Mouse (Mus musculus) forebrain, embryonic 14.5 days (tissue): ENCODE results near the gene Hoxc9. TPM values are rescaled to one million over a fixed set of nuclear protein-coding genes. Genes with fewer than 3 reads are reported as not detected.

Source experiments
- ATAC-seq: fragments of 200-750 bp; cut with Nextera tagmentation; 2 replicates; pipeline ENCODE4 v1.8.0; 2017; ENCODE audit warnings: mild to moderate bottlenecking, moderate library complexity
- DNase-seq: peaks from one replicate; pipeline ENCODE4 v3.0.0-alpha.2; 2015; ENCODE audit warnings: low spot score
- H3K27ac ChIP-seq: fragments of 300-500 bp; sonication (generic); 2 replicates; pipeline ENCODE4 v1.5.1; 2014; ENCODE audit warnings: low read depth, mild to moderate bottlenecking, control low read depth, low read length, moderate library complexity
- H3K27me3 ChIP-seq: fragments of 300-500 bp; sonication (generic); replicated peaks from 2 replicates; pipeline ENCODE4 v1.6.1; 2014; ENCODE audit warnings: low read length, control low read depth, mixed read lengths; ENCODE audit not compliant: control insufficient read depth, insufficient read depth
- H3K36me3 ChIP-seq: fragments of 300-500 bp; sonication (generic); 2 replicates; pipeline ENCODE4 v1.6.1; 2014; ENCODE audit warnings: low read length, control low read depth; ENCODE audit not compliant: control insufficient read depth, insufficient read depth
- H3K4me1 ChIP-seq: fragments of 300-500 bp; sonication (generic); 2 replicates; pipeline ENCODE4 v1.6.1; 2014; ENCODE audit warnings: antibody characterized with exemption, low read length, control low read depth; ENCODE audit not compliant: control insufficient read depth, insufficient read depth
- H3K4me2 ChIP-seq: fragments of 300-500 bp; sonication (generic); 2 replicates; pipeline ENCODE4 v1.6.1; 2014; ENCODE audit warnings: mild to moderate bottlenecking, control low read depth, low read length
- H3K4me3 ChIP-seq: fragments of 300-500 bp; sonication (generic); 2 replicates; pipeline ENCODE4 v1.5.1; 2014; ENCODE audit warnings: low read depth, low read length, control low read depth
- H3K9ac ChIP-seq: fragments of 300-500 bp; sonication (generic); 2 replicates; pipeline ENCODE4 v1.6.1; 2014; ENCODE audit warnings: mild to moderate bottlenecking, low read length, control low read depth, moderate library complexity
- H3K9me3 ChIP-seq: fragments of 300-500 bp; sonication (generic); replicated peaks from 2 replicates; pipeline ENCODE4 v1.6.1; 2016; ENCODE audit warnings: low read length, control low read depth, mixed read lengths; ENCODE audit not compliant: control insufficient read depth
- WGBS: fragments of 180-500 bp; shearing (Covaris S2); extraction: QIAGEN DNeasy Blood & Tissue Kit; methylation state at CpG from one replicate; pipeline ENCODE4 v1.1.7; 2014; 5-methylcytosine and 5-hydroxymethylcytosine counted together
- polyA plus RNA-seq: library from polyadenylated mRNA; unstranded; fragments of >200 nt; fragmentation: Nextera tagmentation; extraction: Ambion mirVana; gene quantifications from 2 replicates; pipeline ENCODE4 v1.2.1, GENCODE M21; 2014

The Hoxc9 gene
- polyA plus RNA-seq, 1 experiment from 2014 or later = not detected

- no peak overlapping the region for H3K4me3 ChIP-seq
- no peak for DNase-seq
- no peaks in the 10 kb centered on the region for H3K9me3 ChIP-seq
- no peaks in the 10 kb centered on the region for H3K36me3 ChIP-seq
- under 1% methylated on average over 19 of the region's 19 CpGs for WGBS
- peaks cover 96% of the 10 kb centered on the region for H3K27me3 ChIP-seq
- H3K4me1 ChIP-seq = peaks cover 7% of the 10 kb centered on the region; the same call in 1 of the 2 replicates
- peak; percentile 48; the same call in 1 of the 2 replicates for ATAC-seq
- no peak overlapping the region for H3K27ac ChIP-seq
- H3K9ac ChIP-seq = no peak overlapping the region
- H3K4me2 ChIP-seq = peak overlapping the region; percentile 45
These were observed 22.5 kb downstream of the Hoxc9 start for GRCm38 (mm10) chr15:102998608-102999182.

DNA sequence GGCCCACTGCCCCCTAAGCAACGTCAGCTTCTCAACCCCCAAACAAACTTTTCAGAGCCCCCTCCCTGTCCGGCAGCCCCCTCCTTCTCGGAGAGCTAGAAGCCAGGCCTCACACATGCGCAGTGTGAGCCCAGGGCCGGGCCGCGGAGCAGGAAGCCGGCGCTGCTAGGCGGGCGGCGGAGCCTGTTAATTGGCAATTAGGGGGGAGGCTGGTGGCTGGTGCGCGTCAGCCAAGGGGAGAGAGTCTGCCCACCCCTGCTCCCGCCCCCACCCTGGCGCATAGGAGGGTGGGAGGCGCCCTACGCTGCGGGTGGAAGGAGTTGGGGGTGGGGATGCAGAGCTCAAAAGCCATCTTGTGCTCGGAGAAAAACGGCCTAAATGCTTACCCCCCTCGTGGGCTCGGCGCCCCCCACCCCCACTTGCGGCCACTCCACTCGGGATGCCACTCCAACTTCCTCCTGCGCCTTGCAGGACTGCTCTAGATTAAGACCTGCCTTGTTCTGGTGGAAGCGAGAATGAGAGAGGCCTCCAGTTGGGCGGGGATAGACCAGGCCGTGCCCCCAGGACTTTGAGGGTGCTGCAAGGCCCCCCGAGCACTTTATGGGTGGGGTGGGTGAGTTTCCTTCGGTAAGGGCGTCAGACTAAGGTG lies 23.1 kb downstream of the Hoxc9 start:
- Histone ChIP-seq H3K9me3 (no peaks in the 10 kb centered on the region), H3K36me3 (no peaks in the 10 kb centered on the region), H3K27ac (no peak overlapping the region), H3K4me3 (peak overlapping the region; percentile 23), H3K9ac (0 out of 2 replicates have a peak overlapping the region, but pooled peaks have one; percentile 25), H3K4me2 (peak overlapping the region; percentile 45), H3K4me1 (peaks cover 7% of the 10 kb centered on the region; the same call in 1 of the 2 replicates), H3K27me3 (peaks cover 100% of the 10 kb centered on the region)
- ATAC-seq = peak; percentile 84
- WGBS = 2% methylated on average over 33 of the region's 33 CpGs
- DNase-seq = peak; percentile 83

DNA sequence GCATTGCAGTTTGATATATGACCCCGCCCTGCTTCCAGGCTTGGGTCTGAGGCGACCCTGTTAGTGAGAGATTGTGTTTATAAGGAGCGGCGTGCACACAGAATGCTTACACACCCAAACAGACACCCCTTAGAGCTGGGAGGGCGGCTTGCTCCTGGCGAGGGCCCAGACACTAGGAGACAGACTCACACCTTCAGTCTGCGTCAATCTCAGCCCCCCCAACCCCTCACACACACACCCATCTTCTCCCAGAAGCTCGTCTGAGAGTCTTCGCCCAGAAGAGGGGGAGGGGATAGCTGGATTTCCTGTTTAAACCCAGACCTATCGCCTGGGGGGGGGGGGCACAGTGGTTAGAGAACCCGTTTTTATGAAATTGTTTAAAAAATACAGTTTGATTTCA lies 23.7 kb downstream of the Hoxc9 start:
- Histone ChIP-seq H3K27ac (no peak overlapping the region), H3K4me3 (no peak overlapping the region)
- peak; percentile 50; the same call in 1 of the 2 replicates for ATAC-seq

DNA sequence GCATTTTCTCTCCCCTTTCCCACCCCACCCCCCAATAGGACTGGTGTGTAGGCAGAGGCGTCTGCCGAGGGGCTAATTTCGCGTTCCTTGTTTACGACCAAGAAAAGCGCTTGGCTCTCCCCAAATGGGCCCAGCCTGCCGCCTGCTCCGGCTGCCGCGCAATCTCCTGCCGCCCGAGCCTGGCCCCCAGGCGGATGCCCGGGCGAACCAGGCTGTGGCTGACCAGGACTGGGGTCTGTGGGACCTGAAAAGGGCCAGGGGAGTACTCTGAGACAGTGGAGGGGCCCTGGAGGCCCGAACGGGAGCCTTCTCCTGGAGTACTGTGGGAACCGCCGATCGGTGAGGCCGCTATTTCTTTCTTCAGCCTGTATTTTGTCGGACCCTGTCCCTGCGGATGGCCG lies 24.3 kb downstream of the Hoxc9 start:
- ATAC-seq (no peak), DNase-seq (no peak)
- H3K9me3 ChIP-seq = no peaks in the 10 kb centered on the region
- H3K4me1 ChIP-seq = peaks cover 7% of the 10 kb centered on the region; the same call in 1 of the 2 replicates
- H3K27me3 ChIP-seq = peaks cover 100% of the 10 kb centered on the region
- H3K27ac ChIP-seq = no peak overlapping the region
- H3K9ac ChIP-seq = no peak overlapping the region
- H3K4me2 ChIP-seq = no peak overlapping the region
- under 1% methylated on average over 24 of the region's 24 CpGs for WGBS
- no peaks in the 10 kb centered on the region for H3K36me3 ChIP-seq
- H3K4me3 ChIP-seq = no peak overlapping the region

More for the DNA sequence above, 23.7 kb downstream of the Hoxc9 start:
- no peaks in the 10 kb centered on the region for H3K36me3 ChIP-seq
- 1% methylated on average over 10 of the region's 11 CpGs for WGBS
- H3K9ac ChIP-seq = no peak overlapping the region
- H3K9me3 ChIP-seq = no peaks in the 10 kb centered on the region
- H3K27me3 ChIP-seq = peaks cover 100% of the 10 kb centered on the region
- H3K4me1 ChIP-seq = peaks cover 7% of the 10 kb centered on the region; the same call in 1 of the 2 replicates
- DNase-seq = no peak
- H3K4me2 ChIP-seq = no peak overlapping the region

DNA sequence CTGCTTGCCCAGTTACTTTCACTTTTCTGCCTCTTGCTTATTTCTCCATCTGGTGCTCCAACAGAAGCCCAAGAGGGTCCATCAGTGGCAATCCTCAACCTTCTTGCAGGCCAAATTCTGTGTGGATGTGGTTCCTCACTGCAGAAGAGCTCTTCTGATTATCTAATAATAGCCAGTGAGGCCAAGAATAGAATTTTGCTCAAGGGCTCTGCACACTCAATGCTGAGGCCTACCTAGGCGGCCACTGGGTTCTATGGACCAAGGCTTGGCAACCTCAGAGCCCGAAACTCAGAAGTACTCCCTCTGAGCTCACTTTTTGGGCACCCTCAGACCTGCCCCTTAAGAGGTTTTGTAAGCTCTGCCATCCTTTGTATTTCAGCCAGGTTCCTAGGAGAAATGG lies 25.1 kb downstream of the Hoxc9 start:
- no peak overlapping the region for H3K9ac ChIP-seq
- WGBS = 9% methylated on average over 2 of the region's 2 CpGs
- DNase-seq (no peak), ATAC-seq (no peak)
- peaks cover 7% of the 10 kb centered on the region; the same call in 1 of the 2 replicates for H3K4me1 ChIP-seq
- H3K36me3 ChIP-seq = no peaks in the 10 kb centered on the region
- H3K4me2 ChIP-seq = no peak overlapping the region
- no peaks in the 10 kb centered on the region for H3K9me3 ChIP-seq
- H3K27me3 ChIP-seq = peaks cover 100% of the 10 kb centered on the region
- no peak overlapping the region for H3K4me3 ChIP-seq
- H3K27ac ChIP-seq = no peak overlapping the region

- DNase-seq = no peak
- WGBS = 6% methylated on average over 4 of the region's 4 CpGs
- no peak for ATAC-seq
- Histone ChIP-seq H3K27me3 (peaks cover 100% of the 10 kb centered on the region), H3K36me3 (no peaks in the 10 kb centered on the region), H3K4me3 (no peak overlapping the region), H3K4me2 (no peak overlapping the region), H3K9me3 (no peaks in the 10 kb centered on the region), H3K4me1 (peaks cover 7% of the 10 kb centered on the region; the same call in 1 of the 2 replicates), H3K27ac (no peak overlapping the region), H3K9ac (no peak overlapping the region)
These were observed 25.9 kb downstream of the Hoxc9 start for GRCm38 (mm10) chr15:103002156-103002555.

GRCm38 (mm10) chr15:103002821-103003448 lies 26.7 kb downstream of the Hoxc9 start:
- 2% methylated on average over 13 of the region's 13 CpGs for WGBS
- H3K4me2 ChIP-seq = no peak overlapping the region
- H3K9ac ChIP-seq = no peak overlapping the region
- H3K36me3 ChIP-seq = no peaks in the 10 kb centered on the region
- H3K4me1 ChIP-seq = peaks cover 7% of the 10 kb centered on the region; the same call in 1 of the 2 replicates
- no peak for ATAC-seq
- no peak overlapping the region for H3K4me3 ChIP-seq
- H3K27ac ChIP-seq = no peak overlapping the region
- peaks cover 100% of the 10 kb centered on the region for H3K27me3 ChIP-seq
- no peak for DNase-seq
- H3K9me3 ChIP-seq = no peaks in the 10 kb centered on the region

DNA sequence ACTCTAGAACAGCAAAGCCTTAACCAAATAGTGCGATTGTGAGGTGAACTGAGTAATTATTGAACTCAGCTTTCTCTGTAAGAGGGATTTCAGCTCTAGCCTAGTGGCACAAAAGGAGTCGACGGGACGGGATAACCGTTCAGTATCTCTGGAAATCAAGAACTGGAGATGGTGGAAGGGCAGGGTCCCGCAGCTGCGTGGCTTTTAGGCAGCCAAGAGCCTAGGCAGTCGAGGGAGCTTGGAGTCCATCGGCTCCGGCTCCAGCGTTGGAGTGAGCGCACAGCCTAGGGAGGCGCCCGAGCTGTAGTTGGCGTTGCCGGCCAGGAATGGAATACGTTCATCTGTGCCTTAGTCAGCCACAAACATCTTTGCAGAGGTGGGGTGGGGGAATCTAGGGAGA lies 29.1 kb downstream of the Hoxc9 start:
- H3K4me2 ChIP-seq = no peak overlapping the region
- H3K4me3 ChIP-seq = no peak overlapping the region
- 1% methylated on average over 17 of the region's 17 CpGs for WGBS
- no peak overlapping the region for H3K9ac ChIP-seq
- H3K9me3 ChIP-seq = no peaks in the 10 kb centered on the region
- ATAC-seq = no peak
- DNase-seq = no peak
- H3K27ac ChIP-seq = no peak overlapping the region
- no peaks in the 10 kb centered on the region for H3K36me3 ChIP-seq
- peaks cover 100% of the 10 kb centered on the region for H3K27me3 ChIP-seq
- no peaks in the 10 kb centered on the region for H3K4me1 ChIP-seq

DNA sequence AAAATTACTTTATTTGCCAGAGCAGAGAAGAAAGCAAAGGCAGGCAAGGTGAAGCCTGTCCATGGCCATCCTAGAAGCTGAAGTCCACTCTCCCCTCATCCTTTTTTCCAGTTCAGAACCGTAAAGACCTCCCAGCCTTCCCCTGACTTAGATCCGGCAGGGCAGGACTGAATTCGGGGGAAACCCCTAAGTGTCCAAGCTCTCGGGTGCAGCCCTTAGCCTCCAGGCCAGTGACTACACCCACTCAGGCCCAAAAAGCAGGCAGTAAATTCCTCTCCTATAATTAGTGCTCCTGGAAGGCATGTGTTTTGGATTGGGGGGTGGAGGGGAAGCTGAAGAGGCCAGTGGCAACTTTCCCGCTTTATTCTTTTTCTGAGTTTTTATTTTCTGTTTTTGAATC lies 29.6 kb downstream of the Hoxc9 start:
- Histone ChIP-seq H3K9me3 (no peaks in the 10 kb centered on the region), H3K27me3 (peaks cover 100% of the 10 kb centered on the region), H3K4me1 (no peaks in the 10 kb centered on the region), H3K36me3 (no peaks in the 10 kb centered on the region), H3K27ac (no peak overlapping the region), H3K9ac (no peak overlapping the region), H3K4me2 (no peak overlapping the region), H3K4me3 (no peak overlapping the region)
- DNase-seq (no peak), ATAC-seq (no peak)
- WGBS = 4% methylated on average over 5 of the region's 5 CpGs
